Mouse (Mus musculus): Measurements from ENCODE around the gene Acadl. TPM values are rescaled to one million over a fixed set of nuclear protein-coding genes. Genes with fewer than 3 reads are reported as not detected.

Gene Acadl
- polyA plus RNA-seq, 1 experiment from 2014 or later = 167 TPM

GRCm38 (mm10) chr1:66863741-66864495 is 841 bp upstream of the Acadl start:
- Histone ChIP-seq H3K27ac (peak overlapping the region; percentile 25; the same call in 1 of the 2 replicates), H3K36me3 (ENCODE audit: inconsistent target) (peaks cover 4% of the 10 kb centered on the region; the same call in 1 of the 2 replicates), H3K79me2 (ENCODE audit: inconsistent target) (peaks cover 38% of the 10 kb centered on the region), H3K4me3 (ENCODE audit: inconsistent target) (peak overlapping the region; percentile 62)
- 4% methylated on average over 9 of the region's 9 CpGs for whole genome bisulfite sequencing (ENCODE audit: missing documents)

GRCm38 (mm10) chr1:66861764-66862672 is 1.1 kb downstream of the Acadl start:
- peaks cover 51% of the 10 kb centered on the region for H3K79me2 ChIP-seq (ENCODE audit: inconsistent target)
- H3K36me3 ChIP-seq (ENCODE audit: inconsistent target) = peaks cover 22% of the 10 kb centered on the region
- peak overlapping the region; percentile 55 for H3K27ac ChIP-seq
- WGBS (ENCODE audit: missing documents) = 21% methylated on average over 14 of the region's 14 CpGs
- H3K4me3 ChIP-seq (ENCODE audit: inconsistent target) = peak overlapping the region; percentile 77

GRCm38 (mm10) chr1:66847506-66847905 is 15.6 kb downstream of the Acadl start:
- H3K27ac ChIP-seq = no peak overlapping the region
- peaks cover 82% of the 10 kb centered on the region for H3K36me3 ChIP-seq (ENCODE audit: inconsistent target)
- 89% methylated on average over 4 of the region's 4 CpGs for WGBS (ENCODE audit: missing documents)
- no peak overlapping the region for H3K4me3 ChIP-seq (ENCODE audit: inconsistent target)
- H3K79me2 ChIP-seq (ENCODE audit: inconsistent target) = no peaks in the 10 kb centered on the region

- no peak overlapping the region for H3K27ac ChIP-seq
- peaks cover 75% of the 10 kb centered on the region for H3K36me3 ChIP-seq (ENCODE audit: inconsistent target)
- H3K79me2 ChIP-seq (ENCODE audit: inconsistent target) = no peaks in the 10 kb centered on the region
- 77% methylated on average over 5 of the region's 5 CpGs for WGBS (ENCODE audit: missing documents)
- H3K4me3 ChIP-seq (ENCODE audit: inconsistent target) = no peak overlapping the region
These were observed 17.3 kb downstream of the Acadl start for GRCm38 (mm10) chr1:66845690-66846318.

- 69% methylated on average over 9 of the region's 10 CpGs for WGBS (ENCODE audit: missing documents)
- Histone ChIP-seq H3K79me2 (ENCODE audit: inconsistent target) (no peaks in the 10 kb centered on the region), H3K4me3 (ENCODE audit: inconsistent target) (no peak overlapping the region), H3K36me3 (ENCODE audit: inconsistent target) (peaks cover 48% of the 10 kb centered on the region), H3K27ac (no peak overlapping the region)
These were observed 21.1 kb downstream of the Acadl start for GRCm38 (mm10) chr1:66841938-66842337.

GRCm38 (mm10) chr1:66841510-66841909 is 21.6 kb downstream of the Acadl start:
- Histone ChIP-seq H3K36me3 (ENCODE audit: inconsistent target) (peaks cover 47% of the 10 kb centered on the region), H3K79me2 (ENCODE audit: inconsistent target) (no peaks in the 10 kb centered on the region), H3K4me3 (ENCODE audit: inconsistent target) (no peak overlapping the region), H3K27ac (no peak overlapping the region)
- WGBS (ENCODE audit: missing documents) = 94% methylated on average over 6 of the region's 6 CpGs

GRCm38 (mm10) chr1:66839755-66840438 is 23.2 kb downstream of the Acadl start:
- no peak overlapping the region for H3K27ac ChIP-seq
- no peak overlapping the region for H3K4me3 ChIP-seq (ENCODE audit: inconsistent target)
- no peaks in the 10 kb centered on the region for H3K79me2 ChIP-seq (ENCODE audit: inconsistent target)
- WGBS (ENCODE audit: missing documents) = 95% methylated on average over 7 of the region's 7 CpGs
- peaks cover 38% of the 10 kb centered on the region for H3K36me3 ChIP-seq (ENCODE audit: inconsistent target)

- Histone ChIP-seq H3K36me3 (ENCODE audit: inconsistent target) (peaks cover 44% of the 10 kb centered on the region), H3K4me3 (ENCODE audit: inconsistent target) (no peak overlapping the region), H3K27ac (no peak overlapping the region), H3K79me2 (ENCODE audit: inconsistent target) (no peaks in the 10 kb centered on the region)
- 75% methylated on average over 1 of the region's 1 CpGs for WGBS (ENCODE audit: missing documents)
These were observed 23.9 kb downstream of the Acadl start for GRCm38 (mm10) chr1:66839135-66839534.

GRCm38 (mm10) chr1:66838184-66839042 is 24.7 kb downstream of the Acadl start:
- Histone ChIP-seq H3K36me3 (ENCODE audit: inconsistent target) (peaks cover 44% of the 10 kb centered on the region), H3K4me3 (ENCODE audit: inconsistent target) (no peak overlapping the region; the same call in 1 of the 2 replicates), H3K79me2 (ENCODE audit: inconsistent target) (no peaks in the 10 kb centered on the region), H3K27ac (no peak overlapping the region)
- 66% methylated on average over 14 of the region's 16 CpGs for WGBS (ENCODE audit: missing documents)

GRCm38 (mm10) chr1:66837207-66837606 is 25.9 kb downstream of the Acadl start:
- H3K4me3 ChIP-seq (ENCODE audit: inconsistent target) = no peak overlapping the region
- H3K27ac ChIP-seq = no peak overlapping the region
- no peaks in the 10 kb centered on the region for H3K79me2 ChIP-seq (ENCODE audit: inconsistent target)
- H3K36me3 ChIP-seq (ENCODE audit: inconsistent target) = peaks cover 35% of the 10 kb centered on the region
- 96% methylated on average over 3 of the region's 3 CpGs for WGBS (ENCODE audit: missing documents)

GRCm38 (mm10) chr1:66832636-66833165 is 30.4 kb downstream of the Acadl start:
- WGBS (ENCODE audit: missing documents) = 86% methylated on average over 7 of the region's 7 CpGs
- Histone ChIP-seq H3K36me3 (ENCODE audit: inconsistent target) (peaks cover 43% of the 10 kb centered on the region; the same call in 1 of the 2 replicates), H3K79me2 (ENCODE audit: inconsistent target) (no peaks in the 10 kb centered on the region)

GRCm38 (mm10) chr1:66831824-66832600 is 31.1 kb downstream of the Acadl start:
- Histone ChIP-seq H3K27ac (no peak overlapping the region), H3K79me2 (ENCODE audit: inconsistent target) (no peaks in the 10 kb centered on the region), H3K36me3 (ENCODE audit: inconsistent target) (peaks cover 38% of the 10 kb centered on the region; the same call in 1 of the 2 replicates), H3K4me3 (ENCODE audit: inconsistent target) (no peak overlapping the region)
- WGBS (ENCODE audit: missing documents) = 93% methylated on average over 9 of the region's 9 CpGs

More at GRCm38 (mm10) chr1:66832636-66833165, 30.4 kb downstream of the Acadl start:
- Histone ChIP-seq H3K4me3 (ENCODE audit: inconsistent target) (no peak overlapping the region), H3K27ac (no peak overlapping the region)
